Comparison of ENCODE assay signal across 8 mouse cellular contexts in genomic region chr11:29548504-29549424, GRCm38 (mm10). TPM values are rescaled to one million over a fixed set of nuclear protein-coding genes. Genes with fewer than 3 reads are reported as not detected.
DNase-seq lines count a peak whose midpoint lies in the region; ATAC-seq and TF ChIP-seq lines count a peak whose summit lies in the region.

No protein-coding gene starts in this region.

- H3K9ac ChIP-seq in intestine, embryonic 15.5 days: peak overlapping the region; percentile 78
- peak overlapping the region; percentile 88 for H3K9ac ChIP-seq in midbrain, embryonic 16.5 days (ENCODE audit: low read depth, low read length)

- H3K9me3 ChIP-seq in intestine, embryonic 15.5 days: no peaks in the 10 kb centered on the region
- H3K9me3 ChIP-seq in midbrain, embryonic 16.5 days (replicated peaks; ENCODE audit: control insufficient read depth, low read length, poor library complexity, severe bottlenecking): no peaks in the 10 kb centered on the region

- H3K27me3 ChIP-seq in intestine, embryonic 15.5 days (replicated peaks): no peaks in the 10 kb centered on the region
- no peaks in the 10 kb centered on the region for H3K27me3 ChIP-seq in midbrain, embryonic 16.5 days (ENCODE audit: control insufficient read depth, insufficient read depth, low read depth, low read length)

- intact Hi-C loops in gastrocnemius, adult 2 months (cut with DNase I): loop anchor here (10.0 kb wide), 1 partner anchor 476 kb away; the partner anchor contains the start of gene Eml6
- intact Hi-C loops in gastrocnemius, postnatal 14 days (cut with DNase I; ENCODE audit: low total_unique reads): no loop called here

- H3K4me1 ChIP-seq in intestine, embryonic 15.5 days (replicated peaks): 0 out of 2 replicates have a peak, but pooled peaks cover 4% of the 10 kb centered on the region
- peaks cover 13% of the 10 kb centered on the region for H3K4me1 ChIP-seq in midbrain, embryonic 16.5 days (ENCODE audit: control insufficient read depth, insufficient read depth, low read length)

- no peak for DNase-seq in gastrocnemius, adult 2 months
- no peak for DNase-seq in gastrocnemius, postnatal 14 days
- peak; percentile 71 for DNase-seq in 416B (ENCODE audit: low read depth)
- DNase-seq in cerebellum, postnatal 10 days: peak; percentile 11
- DNase-seq in spleen, postnatal 4 days (ENCODE audit: low spot score in 2 of 2): no peak
- DNase-seq in testis, postnatal 10 days (ENCODE audit: low spot score): no peak

- peak overlapping the region; percentile 70 for H3K4me2 ChIP-seq in intestine, embryonic 15.5 days (replicated peaks)
- H3K4me2 ChIP-seq in midbrain, embryonic 16.5 days (ENCODE audit: low read length): peak overlapping the region; percentile 58

- WGBS in intestine, embryonic 15.5 days: 22% methylated on average over 23 of the region's 23 CpGs
- WGBS in midbrain, embryonic 16.5 days: 28% methylated on average over 23 of the region's 23 CpGs

- TF ChIP-seq CTCF in gastrocnemius, adult 2 months (IDR thresholded peaks at IDR 0.05): no peak

- peaks cover 7% of the 10 kb centered on the region for H3K36me3 ChIP-seq in intestine, embryonic 15.5 days
- peaks cover 13% of the 10 kb centered on the region for H3K36me3 ChIP-seq in midbrain, embryonic 16.5 days (ENCODE audit: control insufficient read depth, insufficient read depth, low read length)

- H3K4me3 ChIP-seq in gastrocnemius, adult 2 months: peak overlapping the region; percentile 96
- H3K4me3 ChIP-seq in intestine, embryonic 15.5 days (replicated peaks): peak overlapping the region; percentile 69
- peak overlapping the region; percentile 86 for H3K4me3 ChIP-seq in midbrain, embryonic 16.5 days (ENCODE audit: low read depth, low read length)

- H3K27ac ChIP-seq in gastrocnemius, adult 2 months: peak overlapping the region; percentile 94
- no peak overlapping the region; the same call in 1 of the 2 replicates for H3K27ac ChIP-seq in intestine, embryonic 15.5 days
- peak overlapping the region; percentile 94 for H3K27ac ChIP-seq in midbrain, embryonic 16.5 days (ENCODE audit: low read length)

- 0 out of 2 replicates have a peak, but pooled peaks have one; percentile 21 for ATAC-seq in intestine, embryonic 15.5 days
- peak; percentile 23; the same call in 1 of the 2 replicates for ATAC-seq in midbrain, embryonic 16.5 days

RNA-seq across cellular contexts. Expression of gene Rps27a, which starts 0.9 kb away (rescaled TPM):
- 100 to 1,000 TPM; 336 to 416 TPM for total RNA-seq in gastrocnemius, adult 2 months (2021)
- 100 to 1,000 TPM; 559 to 594 TPM for total RNA-seq in gastrocnemius, postnatal 14 days (2021)
- polyA plus RNA-seq in intestine, embryonic 15.5 days (2015; fragmentation: Nextera tagmentation; extraction: Ambion mirVana): 1,060 and 1,132 TPM in 2 replicates
- polyA plus RNA-seq in midbrain, embryonic 16.5 days (2015; fragmentation: Nextera tagmentation; extraction: Ambion mirVana): 485 and 507 TPM in 2 replicates

RNA-seq across cellular contexts. Expression of gene Clhc1, which starts 1.0 kb away (rescaled TPM):
- total RNA-seq in gastrocnemius, adult 2 months (2021): not detected
- total RNA-seq in gastrocnemius, postnatal 14 days (2021): not detected
- polyA plus RNA-seq in intestine, embryonic 15.5 days (2015; fragmentation: Nextera tagmentation; extraction: Ambion mirVana): 0.18 TPM in 1 of 2 replicates, not detected in the other
- 0.12 and 0.14 TPM in 2 replicates for polyA plus RNA-seq in midbrain, embryonic 16.5 days (2015; fragmentation: Nextera tagmentation; extraction: Ambion mirVana)

RNA-seq across cellular contexts. Expression of gene Mtif2, which starts 22.6 kb away (rescaled TPM):
- 10 to 100 TPM; 21.5 to 32.1 TPM for total RNA-seq in gastrocnemius, adult 2 months (2021)
- 10 to 100 TPM; 22.1 to 29.4 TPM for total RNA-seq in gastrocnemius, postnatal 14 days (2021)
- 42.4 and 44.1 TPM in 2 replicates for polyA plus RNA-seq in intestine, embryonic 15.5 days (2015; fragmentation: Nextera tagmentation; extraction: Ambion mirVana)
- 43.3 and 48.7 TPM in 2 replicates for polyA plus RNA-seq in midbrain, embryonic 16.5 days (2015; fragmentation: Nextera tagmentation; extraction: Ambion mirVana)

RNA-seq across cellular contexts. Expression of gene Prorsd1, which starts 33.9 kb away (rescaled TPM):
- 10 to 100 TPM; 23.7 to 24.2 TPM for total RNA-seq in gastrocnemius, adult 2 months (2021)
- 10 to 100 TPM; 15.9 to 20.9 TPM for total RNA-seq in gastrocnemius, postnatal 14 days (2021)
- polyA plus RNA-seq in intestine, embryonic 15.5 days (2015; fragmentation: Nextera tagmentation; extraction: Ambion mirVana): 22.4 and 24.0 TPM in 2 replicates
- 7.3 and 8.4 TPM in 2 replicates for polyA plus RNA-seq in midbrain, embryonic 16.5 days (2015; fragmentation: Nextera tagmentation; extraction: Ambion mirVana)

Comparison
In these comparisons a context has a peak if more than half of its experiments do, and no peak if none do; other contexts are left out.
1. DNase-seq: peak in 416B (single experiment) and cerebellum, postnatal 10 days (2 of 2); none in gastrocnemius, adult 2 months (single experiment), gastrocnemius, postnatal 14 days (single experiment), spleen, postnatal 4 days (0 of 2) and testis, postnatal 10 days (single experiment).
2. Peak in every context shown above with its lines, with median percentiles within 50 percentile points of each other: H3K4me3 ChIP-seq.